9 mouse cellular contexts compared by ENCODE assay signal in genomic region chrX:71050677-71051311, GRCm38 (mm10). TPM values are rescaled to one million over a fixed set of nuclear protein-coding genes. Genes with fewer than 3 reads are reported as not detected.
DNase-seq lines count a peak whose midpoint lies in the region; ATAC-seq and TF ChIP-seq lines count a peak whose summit lies in the region.
"Had no signal": no experiment of that assay in that cellular context is flagged by ENCODE, and none has a peak within 500 bp of the region (broad histone marks: within the 10 kb centered on the region; RNA-seq: fewer than 3 reads in every experiment).

No protein-coding gene starts in this region.

- H3K27me3 ChIP-seq in kidney, embryonic 14.5 days (ENCODE audit: control insufficient read depth, insufficient read depth, low read length): peaks cover 17% of the 10 kb centered on the region; the same call in 1 of the 2 replicates
- H3K27me3 ChIP-seq in intestine, embryonic 15.5 days (replicated peaks): peaks cover 14% of the 10 kb centered on the region
- H3K27me3 ChIP-seq in liver, embryonic 13.5 days: peaks cover 55% of the 10 kb centered on the region
- H3K27me3 ChIP-seq: CH12.LX had no signal

- intact Hi-C loops in gastrocnemius, adult 2 months (cut with DNase I): loop anchor here (5.0 to 10.0 kb wide), 3 partner anchors 54 to 167 kb away; no protein-coding TSS in a partner anchor

- H3K36me3 ChIP-seq in kidney, embryonic 14.5 days (ENCODE audit: control insufficient read depth, insufficient read depth, low read length): no peaks in the 10 kb centered on the region
- H3K36me3 ChIP-seq in intestine, embryonic 15.5 days: no peaks in the 10 kb centered on the region
- H3K36me3 ChIP-seq in liver, embryonic 13.5 days: no peaks in the 10 kb centered on the region

- peak overlapping the region; percentile 45 for H3K9ac ChIP-seq in kidney, embryonic 14.5 days (ENCODE audit: low read depth, low read length)
- H3K9ac ChIP-seq in intestine, embryonic 15.5 days: peak overlapping the region; percentile 45
- no peak overlapping the region for H3K9ac ChIP-seq in liver, embryonic 13.5 days

- peak overlapping the region; percentile 64 for H3K4me2 ChIP-seq in kidney, embryonic 14.5 days (replicated peaks; ENCODE audit: low read depth, low read length)
- H3K4me2 ChIP-seq in intestine, embryonic 15.5 days (replicated peaks): peak overlapping the region; percentile 80
- H3K4me2 ChIP-seq in liver, embryonic 13.5 days: peak overlapping the region; percentile 54

- 22% methylated on average over 26 of the region's 26 CpGs for WGBS in kidney, embryonic 14.5 days
- WGBS in intestine, embryonic 15.5 days: 16% methylated on average over 26 of the region's 26 CpGs
- WGBS in liver, embryonic 13.5 days (ENCODE audit: insufficient replicate concordance): 18% methylated on average over 26 of the region's 26 CpGs

- H3K4me1 ChIP-seq in kidney, embryonic 14.5 days (ENCODE audit: control insufficient read depth, insufficient read depth, low read length): no peaks in the 10 kb centered on the region
- H3K4me1 ChIP-seq in intestine, embryonic 15.5 days (replicated peaks): no peaks in the 10 kb centered on the region
- no peaks in the 10 kb centered on the region for H3K4me1 ChIP-seq in liver, embryonic 13.5 days (replicated peaks)

- ATAC-seq in kidney, embryonic 14.5 days (ENCODE audit: low FRiP score, low TSS enrichment): peak; percentile 7; the same call in 1 of the 2 replicates
- peak; percentile 21; the same call in 1 of the 2 replicates for ATAC-seq in intestine, embryonic 15.5 days
- ATAC-seq in liver, embryonic 13.5 days (ENCODE audit: low read depth): no peak

- H3K4me3 ChIP-seq in kidney, embryonic 14.5 days (ENCODE audit: low read length): peak overlapping the region; percentile 44
- peak overlapping the region; percentile 72 for H3K4me3 ChIP-seq in gastrocnemius, adult 2 months
- H3K4me3 ChIP-seq in intestine, embryonic 15.5 days (replicated peaks): peak overlapping the region; percentile 45
- H3K4me3 ChIP-seq in liver, embryonic 13.5 days (replicated peaks): peak overlapping the region; percentile 39

- TF ChIP-seq CTCF in gastrocnemius, adult 2 months (IDR thresholded peaks at IDR 0.05): no peak

- no peak overlapping the region for H3K27ac ChIP-seq in kidney, embryonic 14.5 days (ENCODE audit: low read depth, low read length)
- peak overlapping the region; percentile 75 for H3K27ac ChIP-seq in gastrocnemius, adult 2 months
- H3K27ac ChIP-seq in intestine, embryonic 15.5 days: no peak overlapping the region
- no peak overlapping the region for H3K27ac ChIP-seq in liver, embryonic 13.5 days

- DNase-seq in kidney, adult 11 months: no peak
- DNase-seq in cerebellum, adult 9-10 months: peak; percentile 51
- peak; percentile 31 for DNase-seq in gastrocnemius, adult 2 months
- DNase-seq in liver, embryonic 13.5 days: no peak
- DNase-seq in right cerebral cortex, adult 18-20 months: peak; percentile 7
- DNase-seq in natural killer cell, adult 2 months (ENCODE audit: low spot score in 2 of 2): no peak

- no peaks in the 10 kb centered on the region for H3K9me3 ChIP-seq in kidney, embryonic 14.5 days (ENCODE audit: control insufficient read depth, low read length)
- no peaks in the 10 kb centered on the region for H3K9me3 ChIP-seq in intestine, embryonic 15.5 days
- H3K9me3 ChIP-seq in liver, embryonic 13.5 days (replicated peaks): no peaks in the 10 kb centered on the region

RNA-seq across cellular contexts. Expression of gene Mamld1, which starts 0.7 kb away (rescaled TPM):
- polyA plus RNA-seq in kidney, embryonic 14.5 days (2014; fragmentation: Nextera tagmentation; extraction: Ambion mirVana): 2.8 and 3.6 TPM in 2 replicates
- total RNA-seq in gastrocnemius, adult 2 months (2021): 1 to 10 TPM; 1.5 to 2.0 TPM
- 1.5 and 1.7 TPM in 2 replicates for polyA plus RNA-seq in intestine, embryonic 15.5 days (2015; fragmentation: Nextera tagmentation; extraction: Ambion mirVana)
- polyA plus RNA-seq in liver, embryonic 13.5 days (2015; fragmentation: Nextera tagmentation; extraction: Ambion mirVana): 0.08 and 0.12 TPM in 2 replicates
- total RNA-seq: CH12.LX had no signal

Comparison
In these comparisons a context has a peak if more than half of its experiments do, and no peak if none do; other contexts are left out.
1. DNase-seq: peak in cerebellum, adult 9-10 months (single experiment), gastrocnemius, adult 2 months (single experiment) and right cerebral cortex, adult 18-20 months (single experiment); none in kidney, adult 11 months (single experiment), liver, embryonic 13.5 days (single experiment) and natural killer cell, adult 2 months (0 of 2).
2. Peak in every context shown above with its lines, with median percentiles within 50 percentile points of each other: H3K4me2 ChIP-seq and H3K4me3 ChIP-seq.